8 mouse cellular contexts compared by ENCODE assay signal in the genomic region with DNA sequence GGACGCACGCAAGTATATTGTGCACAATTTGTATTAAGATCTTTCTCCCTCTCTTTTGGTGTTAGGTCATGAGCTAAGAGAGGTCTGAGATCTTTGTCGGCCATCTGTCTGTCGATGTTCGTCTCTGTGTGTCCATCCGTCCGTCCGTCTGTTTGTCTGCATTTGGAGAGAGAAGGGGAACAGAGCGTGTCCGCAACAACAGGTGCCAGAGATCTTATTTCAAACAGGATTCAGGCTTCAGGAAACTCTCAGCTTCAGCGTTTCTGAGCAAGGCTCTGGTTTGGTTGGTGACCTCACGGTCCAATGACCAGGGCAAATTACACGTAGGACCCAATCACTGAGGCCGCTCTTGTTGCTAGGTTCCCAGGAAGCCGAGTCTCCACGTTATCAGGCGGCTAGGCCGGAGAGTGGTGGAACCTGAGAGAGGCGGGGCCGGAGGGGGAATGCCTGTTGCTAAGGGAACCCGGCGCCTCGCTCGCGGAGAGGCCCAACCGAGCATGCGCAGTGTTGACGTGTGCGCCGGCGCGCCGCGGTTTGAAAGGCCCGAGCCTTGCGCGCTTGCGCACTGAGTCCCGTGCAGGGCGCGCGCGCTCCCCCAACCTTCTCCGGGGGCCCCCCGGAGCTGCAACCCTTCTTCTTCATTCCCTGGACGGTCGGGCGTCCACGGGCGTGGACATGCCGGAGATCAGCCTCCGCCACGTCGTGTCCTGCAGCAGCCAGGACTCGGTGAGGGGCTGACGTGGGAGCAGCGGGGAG. TPM values are rescaled to one million over a fixed set of nuclear protein-coding genes. Genes with fewer than 3 reads are reported as not detected.
A peak's percentile ranks its signal among the peaks of the same experiment; 100 is the strongest.
DNase-seq lines count a peak whose midpoint lies in the region; ATAC-seq lines count a peak whose summit lies in the region.

No protein-coding gene starts in this region.

- DNase-seq in adrenal gland, adult (ENCODE audit: inconsistent age in 2 of 2, low spot score in 1 of 2), result peak; percentile 99 to 100
- DNase-seq in embryo, embryonic 10.5 days (ENCODE audit: low spot score), result peak; percentile 100
- DNase-seq in gastrocnemius, postnatal 14 days, result peak; percentile 100
- peak; percentile 99 to 100 for DNase-seq in left cerebral cortex, postnatal 10 days (ENCODE audit: extremely low spot score in 1 of 2, low spot score in 2 of 2)
- peak; percentile 99 for DNase-seq in right cerebral cortex, postnatal 25 days
- peak; percentile 99 for DNase-seq in urinary bladder, postnatal 4 days (ENCODE audit: low spot score in 2 of 2)

- ATAC-seq in inflammation-experienced regulatory T-cells, adult 6 months, result peak; percentile 100
- peak; percentile 100 for ATAC-seq in megakaryocyte-erythroid progenitor cell, adult 5-6 weeks (replicated peaks; ENCODE audit: low FRiP score, low TSS enrichment, poor library complexity, severe bottlenecking)

- intact Hi-C loops in gastrocnemius, postnatal 14 days (cut with DNase I; ENCODE audit: low total_unique reads), result no loop called here
- intact Hi-C loops in left cerebral cortex, postnatal 10 days (cut with DNase I), result no loop called here

RNA-seq across cellular contexts. Expression of gene Xrcc1, which starts 0.7 kb away (rescaled TPM):
- 10 to 100 TPM; 16.5 to 18.5 TPM for total RNA-seq in gastrocnemius, postnatal 14 days (2021)
- polyA plus RNA-seq in inflammation-experienced regulatory T-cells, adult 6 months (2017; shearing (Covaris generic)), result 10 to 100 TPM; 24.2 to 34.4 (median 31.8) TPM
- 10 to 100 TPM; 32.5 to 41.2 TPM for total RNA-seq in left cerebral cortex, postnatal 10 days (2021)
- 89.0 and 93.7 TPM in 2 replicates for total RNA-seq in megakaryocyte-erythroid progenitor cell, adult 5-6 weeks (2014; fragmentation: Nextera tagmentation)
- total RNA-seq in megakaryocyte-erythroid progenitor cell, adult 5-6 weeks (2017), result 20.7 and 36.6 TPM in 2 replicates

RNA-seq across cellular contexts. Expression of gene Pinlyp, which starts 0.9 kb away (rescaled TPM):
- total RNA-seq in gastrocnemius, postnatal 14 days (2021), result not detected
- not detected for polyA plus RNA-seq in inflammation-experienced regulatory T-cells, adult 6 months (2017; shearing (Covaris generic))
- total RNA-seq in left cerebral cortex, postnatal 10 days (2021), result not detected
- not detected in 2 replicates for total RNA-seq in megakaryocyte-erythroid progenitor cell, adult 5-6 weeks (2014; fragmentation: Nextera tagmentation)
- not detected in 2 replicates for total RNA-seq in megakaryocyte-erythroid progenitor cell, adult 5-6 weeks (2017)

RNA-seq across cellular contexts. Expression of gene Irgq, which starts 16.3 kb away (rescaled TPM):
- total RNA-seq in gastrocnemius, postnatal 14 days (2021), result 10 to 100 TPM; 10.5 to 12.8 TPM
- 1 to 10 TPM in 2 of 3 experiments, under 1 TPM in 1; 0.79 to 1.2 (median 1.0) TPM for polyA plus RNA-seq in inflammation-experienced regulatory T-cells, adult 6 months (2017; shearing (Covaris generic))
- total RNA-seq in left cerebral cortex, postnatal 10 days (2021), result 100 to 1,000 TPM; 105 to 110 TPM
- total RNA-seq in megakaryocyte-erythroid progenitor cell, adult 5-6 weeks (2014; fragmentation: Nextera tagmentation), result 4.7 and 6.3 TPM in 2 replicates
- total RNA-seq in megakaryocyte-erythroid progenitor cell, adult 5-6 weeks (2017), result 3.0 and 5.2 TPM in 2 replicates

RNA-seq across cellular contexts. Expression of gene AC161166.1, which starts 34.6 kb away (rescaled TPM):
- not detected for total RNA-seq in gastrocnemius, postnatal 14 days (2021)
- polyA plus RNA-seq in inflammation-experienced regulatory T-cells, adult 6 months (2017; shearing (Covaris generic)), result not detected
- total RNA-seq in left cerebral cortex, postnatal 10 days (2021), result not detected
- not detected in 2 replicates for total RNA-seq in megakaryocyte-erythroid progenitor cell, adult 5-6 weeks (2014; fragmentation: Nextera tagmentation)
- total RNA-seq in megakaryocyte-erythroid progenitor cell, adult 5-6 weeks (2017), result not detected in 2 replicates

RNA-seq across cellular contexts. Expression of gene Zfp428, which starts 40.0 kb away (rescaled TPM):
- 1 to 10 TPM; 6.4 to 8.3 TPM for total RNA-seq in gastrocnemius, postnatal 14 days (2021)
- polyA plus RNA-seq in inflammation-experienced regulatory T-cells, adult 6 months (2017; shearing (Covaris generic)), result under 1 TPM in 1 of 3 experiments, not detected in 2; 0.33 TPM
- total RNA-seq in left cerebral cortex, postnatal 10 days (2021), result 10 to 100 TPM; 61.9 to 67.5 TPM
- 3.5 and 4.0 TPM in 2 replicates for total RNA-seq in megakaryocyte-erythroid progenitor cell, adult 5-6 weeks (2014; fragmentation: Nextera tagmentation)
- total RNA-seq in megakaryocyte-erythroid progenitor cell, adult 5-6 weeks (2017), result 3.1 and 9.7 TPM in 2 replicates

Comparison
In these comparisons a context has a peak if more than half of its experiments do, and no peak if none do; other contexts are left out.
1. Peak in every context shown above with its lines: DNase-seq and ATAC-seq.
2. RNA of gene Irgq, which starts 16.3 kb away (total RNA-seq): 105 to 110 TPM in left cerebral cortex, postnatal 10 days; 10.5 to 12.8 TPM in gastrocnemius, postnatal 14 days and 3.0 to 6.3 TPM in megakaryocyte-erythroid progenitor cell, adult 5-6 weeks; every median in the first group is over 4 times any median in the second.